Mouse (Mus musculus) intestine, embryonic 14.5 days (tissue): ENCODE data around the gene Qrich2. TPM values are rescaled to one million over a fixed set of nuclear protein-coding genes. Genes with fewer than 3 reads are reported as not detected.

Experiments used
- polyA plus RNA-seq: library from polyadenylated mRNA; unstranded; fragments of >200 nt; fragmentation: Nextera tagmentation; extraction: Ambion mirVana; gene quantifications from 2 replicates; pipeline ENCODE4 v1.2.1, GENCODE M21; 2014

The Qrich2 gene
- polyA plus RNA-seq, 1 experiment from 2014 or later, result 0.15 TPM

Other genes starting within 250 kb of the Qrich2 start
- gene Evpl, start 228.2 kb downstream of the Qrich2 start, polyA plus RNA-seq, result 3.2 and 3.7 TPM in 2 replicates
- gene Srp68, start 192.0 kb downstream of the Qrich2 start, polyA plus RNA-seq, result 78.1 and 83.2 TPM in 2 replicates
- gene Galr2, start 185.3 kb downstream of the Qrich2 start, polyA plus RNA-seq, result 0.11 and 0.15 TPM in 2 replicates
- gene Exoc7, start 159.0 kb downstream of the Qrich2 start, polyA plus RNA-seq, result 63.8 TPM in 2 replicates
- 0.95 and 0.97 TPM in 2 replicates for gene Foxj1, start 130.8 kb downstream of the Qrich2 start, polyA plus RNA-seq
- gene Rnf157, start 53.2 kb downstream of the Qrich2 start, polyA plus RNA-seq, result 14.6 and 19.9 TPM in 2 replicates
- gene Ubald2, start 32.1 kb downstream of the Qrich2 start, polyA plus RNA-seq, result 76.2 and 78.5 TPM in 2 replicates
- gene Prpsap1, start 28.0 kb upstream of the Qrich2 start, polyA plus RNA-seq, result 207 and 208 TPM in 2 replicates
- 2.1 and 4.5 TPM in 2 replicates for gene Sphk1, start 64.7 kb upstream of the Qrich2 start, polyA plus RNA-seq
- 9.7 and 9.8 TPM in 2 replicates for gene Ube2o, start 115.2 kb upstream of the Qrich2 start, polyA plus RNA-seq
- not detected in 2 replicates for gene Aanat, start 120.2 kb upstream of the Qrich2 start, polyA plus RNA-seq
- gene Rhbdf2, start 160.8 kb upstream of the Qrich2 start, polyA plus RNA-seq, result 5.7 and 5.9 TPM in 2 replicates
- 0.75 and 1.8 TPM in 2 replicates for gene Prcd, start 187.3 kb upstream of the Qrich2 start, polyA plus RNA-seq
- gene Cygb, start 188.1 kb upstream of the Qrich2 start, polyA plus RNA-seq, result 14.5 and 16.4 TPM in 2 replicates